Mouse (Mus musculus) liver, embryonic 14 days (tissue): Measurements from ENCODE around the gene Cylc2. TPM values are rescaled to one million over a fixed set of nuclear protein-coding genes. Genes with fewer than 3 reads are reported as not detected.

Source experiments
- polyA plus RNA-seq: library from polyadenylated mRNA; depleted of rRNA; stranded (reverse); fragments of >200 nt; gene quantifications from 2 replicates; pipeline ENCODE4 v1.2.3, GENCODE M21; 2012; rRNA removed

Gene Cylc2
- not detected in 2 replicates for polyA plus RNA-seq

DNA sequence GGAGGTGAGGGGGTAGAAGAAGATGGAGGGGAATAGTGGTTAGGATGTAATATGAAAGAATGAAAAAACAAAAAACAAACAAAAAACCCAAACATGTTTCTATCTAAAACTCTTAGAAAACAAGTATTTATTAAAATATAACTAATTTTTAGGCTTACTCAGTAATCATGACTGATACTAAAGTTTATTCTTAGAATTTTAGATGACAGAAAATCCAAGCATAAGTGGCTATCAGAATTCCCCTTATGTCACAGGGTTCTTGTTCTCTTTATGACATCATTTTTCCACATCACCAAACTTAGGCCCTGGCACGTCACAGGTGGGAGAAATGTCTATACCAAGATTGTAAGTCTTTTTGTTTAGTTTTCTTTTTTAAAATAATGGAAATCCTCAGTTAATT is at the start of gene Cylc2:
Gene Cylc2 (plus strand): TSS at position 301 of the 400 bp plus-strand sequence.

